Mouse (Mus musculus) thymus, adult 2 months (tissue): ENCODE measurements around the gene B9d2. TPM values are rescaled to one million over a fixed set of nuclear protein-coding genes. Genes with fewer than 3 reads are reported as not detected.
A peak's percentile ranks its signal among the peaks of the same experiment; 100 is the strongest.
"Not testable (repeated sequence)": the region's sequence is repeated elsewhere in the genome, so short reads cannot be mapped to it uniquely, and the experiment has no call there.

ENCODE experiments used
- DNase-seq: peaks from one replicate; pipeline ENCODE4 v3.0.0; 2021
- H3K27ac ChIP-seq: fragments of 200-500 bp; 2 replicates; pipeline ENCODE4 v1.5.1; 2012; ENCODE audit warnings: low read length, control low read depth; ENCODE audit not compliant: control insufficient read depth, insufficient read depth
- H3K27me3 ChIP-seq: fragments of 200-500 bp; 2 replicates; pipeline ENCODE4 v1.6.1; 2012; ENCODE audit warnings: mild to moderate bottlenecking, low read length, moderate library complexity, mixed read lengths; ENCODE audit not compliant: control insufficient read depth, insufficient read depth
- H3K36me3 ChIP-seq: fragments of 200-500 bp; 2 replicates; pipeline ENCODE4 v1.6.1; 2012; ENCODE audit warnings: mild to moderate bottlenecking, low read length, moderate library complexity; ENCODE audit not compliant: control insufficient read depth, insufficient read depth
- H3K4me1 ChIP-seq: fragments of 200-500 bp; replicated peaks from 2 replicates; pipeline ENCODE4 v1.6.1; 2012; ENCODE audit warnings: low read length; ENCODE audit not compliant: control insufficient read depth, insufficient read depth
- H3K4me3 ChIP-seq: fragments of 200-500 bp; 2 replicates; pipeline ENCODE4 v1.5.1; 2012; ENCODE audit warnings: mild to moderate bottlenecking, low read length, control low read depth, moderate library complexity; ENCODE audit not compliant: control insufficient read depth, insufficient read depth
- CTCF ChIP-seq: fragments of 200-500 bp; IDR thresholded peaks from 2 replicates; pipeline ENCODE4 v1.5.1; 2012; ENCODE audit warnings: mild to moderate bottlenecking, control low read depth, low read length, moderate library complexity, borderline replicate concordance; ENCODE audit not compliant: control insufficient read depth, poor library complexity, insufficient read depth; ENCODE audit errors: extremely low read depth
- POLR2A ChIP-seq: fragments of 200-500 bp; IDR thresholded peaks from 2 replicates; pipeline ENCODE4 v1.6.1; 2012; ENCODE audit warnings: mild to moderate bottlenecking, low read length, control low read depth, moderate library complexity; ENCODE audit not compliant: control insufficient read depth, poor library complexity, insufficient read depth; ENCODE audit errors: extremely low read depth
- WGBS: fragments of 180-500 bp; shearing (Covaris S2); methylation state at CpG from one replicate; pipeline ENCODE4 v1.1.7; 2018; 5-methylcytosine and 5-hydroxymethylcytosine counted together
- polyA plus RNA-seq: library from polyadenylated mRNA; depleted of rRNA; stranded (reverse); fragments of >200 nt; gene quantifications from 2 replicates; pipeline ENCODE4 v1.2.3, GENCODE M21; 2012

Gene B9d2
- polyA plus RNA-seq, 1 experiment, result 164 TPM

- H3K4me1 ChIP-seq, result peaks cover 14% of the 10 kb centered on the region
- 98% methylated on average over 22 of the region's 22 CpGs for WGBS
Measured at GRCm38 (mm10) chr7:25715731-25716271, 35.2 kb downstream of the B9d2 start.

GRCm38 (mm10) chr7:25717478-25717877, 36.9 kb downstream of the B9d2 start:
- DNase-seq, result no peak
- H3K36me3 ChIP-seq, result peaks cover 41% of the 10 kb centered on the region
- H3K4me3 ChIP-seq, result no peak overlapping the region
- H3K27me3 ChIP-seq, result no peaks in the 10 kb centered on the region
- 91% methylated on average over 3 of the region's 3 CpGs for WGBS
- no peak for TF ChIP-seq CTCF
- no peak for TF ChIP-seq POLR2A
- H3K27ac ChIP-seq, result no peak overlapping the region
- H3K4me1 ChIP-seq, result peaks cover 8% of the 10 kb centered on the region

More at GRCm38 (mm10) chr7:25715731-25716271, 35.2 kb downstream of the B9d2 start:
- H3K27ac ChIP-seq, result no peak overlapping the region
- H3K36me3 ChIP-seq, result peaks cover 34% of the 10 kb centered on the region
- TF ChIP-seq CTCF (no peak), POLR2A (no peak)
- H3K4me3 ChIP-seq, result no peak overlapping the region
- H3K27me3 ChIP-seq, result no peaks in the 10 kb centered on the region
- DNase-seq, result no peak

DNA sequence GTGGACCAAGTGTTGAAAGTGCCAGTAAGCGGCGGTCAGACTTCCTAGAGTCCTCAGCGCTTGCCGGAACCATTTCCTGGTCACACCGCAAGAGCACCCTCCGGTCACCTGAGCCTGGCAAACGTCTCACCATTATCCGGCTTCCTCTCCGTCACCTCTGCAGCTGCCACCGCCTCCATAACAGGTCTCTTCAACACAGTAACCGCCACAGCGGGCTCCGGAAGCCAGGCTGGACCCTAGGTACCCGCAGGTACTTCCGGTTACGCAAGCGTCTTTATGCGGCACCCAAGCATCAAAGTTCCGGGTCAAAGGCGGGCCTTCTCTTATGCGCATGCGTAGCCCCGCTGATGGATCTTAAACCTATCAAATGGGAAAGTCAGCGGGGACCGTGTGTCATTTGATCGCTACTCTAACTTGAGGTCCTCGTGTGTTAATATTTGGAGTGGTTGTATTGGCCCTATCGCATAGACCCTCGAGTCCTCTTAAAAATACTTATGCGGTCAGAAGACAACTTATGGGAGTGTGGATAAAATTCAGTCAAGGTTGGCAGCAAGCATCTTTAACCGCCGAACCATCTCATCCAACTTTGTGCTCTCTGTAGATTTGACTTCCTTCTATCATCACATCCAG, 38.3 kb downstream of the B9d2 start, which contains the start of gene Ccdc97:
Gene Ccdc97, minus strand, starts transcription at position 301 of the 630 bp plus-strand sequence.
- peak within 1 kb of the TSS; percentile 80 for H3K4me3 ChIP-seq
- peaks cover 8% of the 10 kb centered on the region for H3K4me1 ChIP-seq
- no peaks in the 10 kb centered on the region for H3K27me3 ChIP-seq
- peak; percentile 90 for DNase-seq
- WGBS, result 1% methylated on average over 32 of the region's 32 CpGs
- H3K27ac ChIP-seq, result peak within 1 kb of the TSS; percentile 68
- peaks cover 41% of the 10 kb centered on the region for H3K36me3 ChIP-seq
- peak; percentile 76 for TF ChIP-seq POLR2A
- TF ChIP-seq CTCF, result 0 out of 2 replicates have a peak, but pooled peaks have one; percentile 37

DNA sequence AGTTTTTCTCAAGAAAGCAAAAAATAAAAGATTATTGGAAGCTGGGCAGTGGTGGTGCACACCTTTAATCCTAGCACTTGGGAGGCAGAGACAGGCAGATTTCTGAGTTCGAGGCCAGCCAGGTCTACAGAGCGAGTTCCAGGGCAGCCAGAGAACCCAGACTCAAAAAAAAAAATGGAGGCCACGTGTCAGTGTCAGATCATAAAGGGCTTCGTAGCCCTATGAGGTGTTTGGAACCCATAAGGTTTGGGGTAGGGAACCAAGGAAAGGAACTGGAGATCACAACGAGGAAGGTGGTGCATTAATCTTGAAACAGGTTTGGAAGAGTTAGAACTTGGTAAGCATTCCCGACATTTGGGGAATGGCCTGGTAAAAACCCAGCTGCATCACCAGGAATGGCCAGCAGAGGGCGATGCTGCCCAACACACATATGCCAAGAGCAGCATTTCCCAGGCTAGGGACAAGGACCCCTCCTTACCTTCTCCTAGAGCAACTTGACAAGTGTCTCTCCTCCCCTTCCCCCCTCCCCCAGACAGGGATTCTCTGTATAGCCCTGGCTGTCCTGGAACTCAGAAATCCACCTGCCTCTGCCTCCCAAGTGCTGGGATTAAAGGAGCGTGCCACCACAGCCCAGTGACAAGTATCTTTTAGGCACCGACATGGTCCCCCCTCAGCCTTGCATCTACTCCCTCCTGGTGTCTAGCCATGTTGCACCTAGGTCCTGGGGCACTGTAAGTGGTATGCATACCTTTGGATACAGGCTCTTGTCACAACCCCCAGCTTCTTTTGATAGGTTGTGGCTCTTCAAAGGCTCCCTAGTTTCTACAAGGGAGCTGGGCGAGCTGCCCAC, 39.4 kb downstream of the B9d2 start:
- Histone ChIP-seq H3K4me1 (peaks cover 8% of the 10 kb centered on the region), H3K36me3 (peaks cover 42% of the 10 kb centered on the region), H3K27me3 (no peaks in the 10 kb centered on the region), H3K4me3 (no peak overlapping the region), H3K27ac (no peak overlapping the region)
- 49% methylated on average over 10 of the region's 10 CpGs for WGBS
- DNase-seq, result peak; percentile 70
- TF ChIP-seq POLR2A (no peak), CTCF (peak; percentile 65; the same call in 1 of the 2 replicates)

GRCm38 (mm10) chr7:25720760-25721159, 40.2 kb downstream of the B9d2 start:
- Histone ChIP-seq H3K27ac (no peak overlapping the region), H3K36me3 (peaks cover 43% of the 10 kb centered on the region), H3K4me3 (no peak overlapping the region), H3K4me1 (peaks cover 8% of the 10 kb centered on the region), H3K27me3 (no peaks in the 10 kb centered on the region)
- TF ChIP-seq POLR2A (no peak), CTCF (no peak)
- 91% methylated on average over 5 of the region's 5 CpGs for WGBS
- DNase-seq, result no peak

- H3K4me3 ChIP-seq, DNase-seq, H3K4me1 ChIP-seq, H3K27me3 ChIP-seq, H3K27ac ChIP-seq: not testable (repeated sequence)
- H3K36me3 ChIP-seq, result peaks cover 51% of the 10 kb centered on the region
Measured at GRCm38 (mm10) chr7:25721776-25722175, 41.2 kb downstream of the B9d2 start.
